Mouse (Mus musculus): ENCODE measurements around the gene Sec14l2.

DNA sequence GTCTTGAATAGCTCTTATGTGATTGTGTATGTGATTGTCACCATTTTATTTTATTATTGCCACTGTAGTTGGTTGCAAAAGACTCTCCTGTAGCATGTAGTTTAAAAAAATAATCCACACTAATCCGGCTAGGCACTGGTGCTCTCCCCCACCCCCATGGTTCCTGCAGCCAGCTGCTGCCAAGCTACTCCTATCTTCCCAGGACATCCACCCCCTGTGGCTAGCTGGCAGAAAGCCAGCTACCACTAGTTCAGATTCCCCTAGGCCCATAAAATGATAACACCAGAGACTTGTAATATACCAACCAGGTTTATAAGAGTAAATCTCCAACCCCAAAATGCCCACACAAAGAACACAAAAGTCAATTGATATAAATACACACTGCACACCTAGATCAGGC lies 37.0 kb downstream of the Sec14l2 start:
- TF ChIP-seq CTCF (IDR thresholded peaks at IDR 0.05; ENCODE audit: low read depth, low read length) (no peak), POLR2A (IDR thresholded peaks at IDR 0.05; ENCODE audit: extremely low read depth, insufficient read depth, low read length) (no peak)
